Mouse (Mus musculus) neural tube, embryonic 14.5 days (tissue): ENCODE results near the gene H2-DMa. TPM values are rescaled to one million over a fixed set of nuclear protein-coding genes. Genes with fewer than 3 reads are reported as not detected.

Experiments used
- ATAC-seq: fragments of 200-750 bp; cut with Nextera tagmentation; 2 replicates; pipeline ENCODE4 v1.8.0; 2017; ENCODE audit warnings: low read depth, mild to moderate bottlenecking, moderate TSS enrichment, moderate library complexity
- H3K27ac ChIP-seq: fragments of 300-500 bp; sonication (generic); 2 replicates; pipeline ENCODE4 v1.5.1; 2014; ENCODE audit warnings: low read depth, mild to moderate bottlenecking, control low read depth, low read length, moderate library complexity, mixed read lengths
- H3K27me3 ChIP-seq: fragments of 300-500 bp; sonication (generic); 2 replicates; pipeline ENCODE4 v1.6.1; 2014; ENCODE audit warnings: low read length; ENCODE audit not compliant: control insufficient read depth, insufficient read depth
- H3K36me3 ChIP-seq: fragments of 300-500 bp; sonication (generic); 2 replicates; pipeline ENCODE4 v1.6.1; 2014; ENCODE audit warnings: low read length, mixed read lengths; ENCODE audit not compliant: control insufficient read depth, insufficient read depth
- H3K4me1 ChIP-seq: fragments of 300-500 bp; sonication (generic); 2 replicates; pipeline ENCODE4 v1.6.1; 2014; ENCODE audit warnings: low read length; ENCODE audit not compliant: control insufficient read depth, insufficient read depth
- H3K4me2 ChIP-seq: fragments of 300-500 bp; sonication (generic); 2 replicates; pipeline ENCODE4 v1.6.1; 2014; ENCODE audit warnings: mild to moderate bottlenecking, low read depth, low read length, control low read depth
- H3K4me3 ChIP-seq: fragments of 300-500 bp; sonication (generic); 2 replicates; pipeline ENCODE4 v1.5.1; 2014; ENCODE audit warnings: low read depth, low read length, control low read depth, mixed read lengths
- H3K9ac ChIP-seq: fragments of 300-500 bp; sonication (generic); replicated peaks from 2 replicates; pipeline ENCODE4 v1.6.1; 2014; ENCODE audit warnings: low read depth, mild to moderate bottlenecking, control low read depth, low read length, mixed read lengths
- H3K9me3 ChIP-seq: fragments of 300-500 bp; sonication (generic); 2 replicates; pipeline ENCODE4 v1.6.1; 2016; ENCODE audit warnings: low read length; ENCODE audit not compliant: control insufficient read depth
- WGBS: fragments of 180-500 bp; shearing (Covaris S2); extraction: QIAGEN DNeasy Blood & Tissue Kit; methylation state at CpG from one replicate; pipeline ENCODE4 v1.1.7; 2014; 5-methylcytosine and 5-hydroxymethylcytosine counted together
- polyA plus RNA-seq: library from polyadenylated mRNA; unstranded; fragments of >200 nt; fragmentation: Nextera tagmentation; extraction: Ambion mirVana; gene quantifications from 2 replicates; pipeline ENCODE4 v1.2.1, GENCODE M21; 2014

The H2-DMa gene
- polyA plus RNA-seq, 1 experiment from 2014 or later = 19.1 TPM

- ATAC-seq = 0 out of 2 replicates have a peak, but pooled peaks have one; percentile 31
- 81% methylated on average over 3 of the region's 3 CpGs for WGBS
Measured at GRCm38 (mm10) chr17:34109806-34110195, 9.5 kb upstream of the H2-DMa start.

GRCm38 (mm10) chr17:34110309-34110708 is 9.0 kb upstream of the H2-DMa start:
- H3K9me3 ChIP-seq = no peaks in the 10 kb centered on the region
- H3K27ac ChIP-seq = no peak overlapping the region
- H3K4me3 ChIP-seq = no peak overlapping the region
- no peak for ATAC-seq
- 62% methylated on average over 8 of the region's 8 CpGs for WGBS
- no peak overlapping the region for H3K9ac ChIP-seq
- H3K4me2 ChIP-seq = no peak overlapping the region
- H3K4me1 ChIP-seq = no peaks in the 10 kb centered on the region
- H3K36me3 ChIP-seq = peaks cover 50% of the 10 kb centered on the region
- no peaks in the 10 kb centered on the region for H3K27me3 ChIP-seq

More at GRCm38 (mm10) chr17:34109806-34110195, 9.5 kb upstream of the H2-DMa start:
- H3K27me3 ChIP-seq = no peaks in the 10 kb centered on the region
- no peak overlapping the region for H3K27ac ChIP-seq
- H3K4me2 ChIP-seq = no peak overlapping the region
- H3K4me3 ChIP-seq = no peak overlapping the region
- H3K9me3 ChIP-seq = no peaks in the 10 kb centered on the region
- no peaks in the 10 kb centered on the region for H3K4me1 ChIP-seq
- peaks cover 45% of the 10 kb centered on the region for H3K36me3 ChIP-seq
- no peak overlapping the region for H3K9ac ChIP-seq

GRCm38 (mm10) chr17:34114114-34114513 is 5.2 kb upstream of the H2-DMa start:
- Histone ChIP-seq H3K27ac (no peak overlapping the region), H3K9ac (no peak overlapping the region), H3K27me3 (no peaks in the 10 kb centered on the region), H3K4me2 (no peak overlapping the region), H3K9me3 (no peaks in the 10 kb centered on the region), H3K4me3 (no peak overlapping the region), H3K4me1 (peaks cover 15% of the 10 kb centered on the region), H3K36me3 (peaks cover 78% of the 10 kb centered on the region)
- ATAC-seq = no peak
- WGBS = 94% methylated on average over 7 of the region's 7 CpGs

- Histone ChIP-seq H3K9me3 (no peaks in the 10 kb centered on the region), H3K27me3 (no peaks in the 10 kb centered on the region), H3K4me3 (peak overlapping the region; percentile 97), H3K9ac (peak overlapping the region; percentile 87; the same call in 1 of the 2 replicates), H3K36me3 (peaks cover 63% of the 10 kb centered on the region), H3K4me1 (peaks cover 15% of the 10 kb centered on the region), H3K4me2 (peak overlapping the region; percentile 99), H3K27ac (no peak overlapping the region)
- no peak for ATAC-seq
- WGBS = 43% methylated on average over 7 of the region's 7 CpGs
Measured at GRCm38 (mm10) chr17:34116736-34117370, 2.5 kb upstream of the H2-DMa start.

GRCm38 (mm10) chr17:34117421-34118112 is 1.8 kb upstream of the H2-DMa start:
- Histone ChIP-seq H3K27ac (peak overlapping the region; percentile 100; the same call in 1 of the 2 replicates), H3K27me3 (no peaks in the 10 kb centered on the region), H3K9me3 (no peaks in the 10 kb centered on the region), H3K9ac (peak overlapping the region; percentile 87), H3K4me3 (peak overlapping the region; percentile 97), H3K36me3 (peaks cover 55% of the 10 kb centered on the region), H3K4me1 (peaks cover 15% of the 10 kb centered on the region), H3K4me2 (peak overlapping the region; percentile 99)
- ATAC-seq = no peak
- WGBS = 0% methylated on average over 5 of the region's 5 CpGs

GRCm38 (mm10) chr17:34118113-34118872 is 1.0 kb upstream of the H2-DMa start:
- Histone ChIP-seq H3K27ac (peak overlapping the region; percentile 100), H3K4me3 (peak overlapping the region; percentile 97), H3K4me1 (peaks cover 15% of the 10 kb centered on the region), H3K9ac (peak overlapping the region; percentile 87), H3K27me3 (no peaks in the 10 kb centered on the region), H3K36me3 (peaks cover 48% of the 10 kb centered on the region), H3K4me2 (peak overlapping the region; percentile 99), H3K9me3 (no peaks in the 10 kb centered on the region)
- WGBS = under 1% methylated on average over 63 of the region's 67 CpGs
- no peak for ATAC-seq

GRCm38 (mm10) chr17:34118873-34119248 is 480 bp upstream of the H2-DMa start:
- under 1% methylated on average over 38 of the region's 38 CpGs for WGBS
- peak overlapping the region; percentile 100 for H3K27ac ChIP-seq
- peaks cover 43% of the 10 kb centered on the region for H3K36me3 ChIP-seq
- peak overlapping the region; percentile 99 for H3K4me2 ChIP-seq
- ATAC-seq = no peak; the same call in 1 of the 2 replicates
- H3K4me1 ChIP-seq = peaks cover 21% of the 10 kb centered on the region
- H3K4me3 ChIP-seq = peak overlapping the region; percentile 97
- no peaks in the 10 kb centered on the region for H3K27me3 ChIP-seq
- no peaks in the 10 kb centered on the region for H3K9me3 ChIP-seq
- H3K9ac ChIP-seq = peak overlapping the region; percentile 87

GRCm38 (mm10) chr17:34120180-34120723 is 911 bp downstream of the H2-DMa start:
- Histone ChIP-seq H3K4me2 (peak overlapping the region; percentile 99), H3K4me3 (peak overlapping the region; percentile 97), H3K27me3 (no peaks in the 10 kb centered on the region), H3K27ac (peak overlapping the region; percentile 100), H3K36me3 (peaks cover 29% of the 10 kb centered on the region), H3K9ac (peak overlapping the region; percentile 98), H3K4me1 (peaks cover 24% of the 10 kb centered on the region), H3K9me3 (no peaks in the 10 kb centered on the region)
- WGBS = 3% methylated on average over 39 of the region's 42 CpGs
- no peak for ATAC-seq
